Mouse (Mus musculus) intestine, postnatal 0 days (tissue): Measurements from ENCODE around the gene Ccdc144b. TPM values are rescaled to one million over a fixed set of nuclear protein-coding genes. Genes with fewer than 3 reads are reported as not detected.

ENCODE experiments used
- ATAC-seq: fragments of 200-750 bp; cut with Nextera tagmentation; 2 replicates; pipeline ENCODE4 v1.8.0; 2017; ENCODE audit warnings: mild to moderate bottlenecking, moderate TSS enrichment, moderate library complexity
- H3K27ac ChIP-seq: fragments of 300-500 bp; sonication (generic); 2 replicates; pipeline ENCODE4 v1.5.1; 2014; ENCODE audit warnings: mild to moderate bottlenecking, low read depth, low read length, moderate library complexity
- H3K27me3 ChIP-seq: fragments of 300-500 bp; sonication (generic); replicated peaks from 2 replicates; pipeline ENCODE4 v1.6.1; 2014; ENCODE audit warnings: low read length, mixed read lengths; ENCODE audit not compliant: control insufficient read depth, insufficient read depth
- H3K36me3 ChIP-seq: fragments of 300-500 bp; sonication (generic); 2 replicates; pipeline ENCODE4 v1.6.1; 2014; ENCODE audit warnings: mild to moderate bottlenecking, moderate library complexity; ENCODE audit not compliant: control insufficient read depth, insufficient read depth
- H3K4me1 ChIP-seq: fragments of 300-500 bp; sonication (generic); replicated peaks from 2 replicates; pipeline ENCODE4 v1.6.1; 2014; ENCODE audit warnings: antibody characterized with exemption, low read length, mixed read lengths; ENCODE audit not compliant: control insufficient read depth, insufficient read depth
- H3K4me2 ChIP-seq: fragments of 300-500 bp; sonication (generic); replicated peaks from 2 replicates; pipeline ENCODE4 v1.6.1; 2014; ENCODE audit warnings: low read depth, mild to moderate bottlenecking, moderate library complexity
- H3K4me3 ChIP-seq: fragments of 300-500 bp; sonication (generic); 2 replicates; pipeline ENCODE4 v1.5.1; 2014; ENCODE audit warnings: low read depth, low read length
- H3K9ac ChIP-seq: fragments of 300-500 bp; sonication (generic); 2 replicates; pipeline ENCODE4 v1.6.1; 2014; ENCODE audit warnings: mild to moderate bottlenecking, low read depth, low read length
- H3K9me3 ChIP-seq: fragments of 300-500 bp; sonication (generic); 2 replicates; pipeline ENCODE4 v1.6.1; 2016; ENCODE audit warnings: mixed run types; ENCODE audit not compliant: control insufficient read depth
- CTCF ChIP-seq: sonication (generic); IDR thresholded peaks from 2 replicates; pipeline ENCODE4 v1.5.1; 2016; ENCODE audit warnings: low read depth, mild to moderate bottlenecking, control low read depth, antibody characterized with exemption, moderate library complexity
- WGBS: fragments of 180-500 bp; shearing (Covaris S2); extraction: QIAGEN DNeasy Blood & Tissue Kit; methylation state at CpG from one replicate; pipeline ENCODE4 v1.1.7; 2014; 5-methylcytosine and 5-hydroxymethylcytosine counted together
- polyA plus RNA-seq: library from polyadenylated mRNA; unstranded; fragments of >200 nt; fragmentation: Nextera tagmentation; extraction: Ambion mirVana; gene quantifications from 2 replicates; pipeline ENCODE4 v1.2.1, GENCODE M21; 2015

Gene Ccdc144b
- polyA plus RNA-seq, 1 experiment from 2014 or later = not detected

GRCm38 (mm10) chr3:36044520-36044919 lies 8.8 kb downstream of the Ccdc144b start:
- H3K4me1 ChIP-seq = no peaks in the 10 kb centered on the region
- H3K36me3 ChIP-seq = no peaks in the 10 kb centered on the region
- no peak for TF ChIP-seq CTCF
- no peaks in the 10 kb centered on the region for H3K9me3 ChIP-seq
- ATAC-seq = no peak
- no peak overlapping the region for H3K27ac ChIP-seq
- H3K9ac ChIP-seq = no peak overlapping the region
- H3K27me3 ChIP-seq = no peaks in the 10 kb centered on the region
- no peak overlapping the region for H3K4me3 ChIP-seq
- H3K4me2 ChIP-seq = no peak overlapping the region

GRCm38 (mm10) chr3:36031740-36032510 lies 21.4 kb downstream of the Ccdc144b start:
- H3K4me1 ChIP-seq = no peaks in the 10 kb centered on the region
- H3K9ac ChIP-seq = no peak overlapping the region
- no peaks in the 10 kb centered on the region for H3K36me3 ChIP-seq
- no peak overlapping the region for H3K4me2 ChIP-seq
- H3K27me3 ChIP-seq = no peaks in the 10 kb centered on the region
- WGBS = 61% methylated on average over 6 of the region's 6 CpGs
- no peaks in the 10 kb centered on the region for H3K9me3 ChIP-seq
- no peak for TF ChIP-seq CTCF
- H3K27ac ChIP-seq = no peak overlapping the region
- no peak overlapping the region for H3K4me3 ChIP-seq
- ATAC-seq = no peak

- WGBS = 83% methylated on average over 4 of the region's 4 CpGs
- no peaks in the 10 kb centered on the region for H3K27me3 ChIP-seq
- no peaks in the 10 kb centered on the region for H3K36me3 ChIP-seq
- no peak overlapping the region for H3K27ac ChIP-seq
- ATAC-seq = no peak
- no peaks in the 10 kb centered on the region for H3K9me3 ChIP-seq
- no peak overlapping the region for H3K9ac ChIP-seq
- no peaks in the 10 kb centered on the region for H3K4me1 ChIP-seq
- no peak for TF ChIP-seq CTCF
- H3K4me3 ChIP-seq = no peak overlapping the region
- no peak overlapping the region for H3K4me2 ChIP-seq
These were observed 23.4 kb downstream of the Ccdc144b start for GRCm38 (mm10) chr3:36029993-36030392.

- H3K9ac ChIP-seq = no peak overlapping the region
- H3K4me3 ChIP-seq = no peak overlapping the region
- no peaks in the 10 kb centered on the region for H3K4me1 ChIP-seq
- WGBS = 79% methylated on average over 6 of the region's 6 CpGs
- H3K4me2 ChIP-seq = no peak overlapping the region
- ATAC-seq = no peak
- H3K27ac ChIP-seq = no peak overlapping the region
- H3K9me3 ChIP-seq = no peaks in the 10 kb centered on the region
- no peak for TF ChIP-seq CTCF
- no peaks in the 10 kb centered on the region for H3K27me3 ChIP-seq
- H3K36me3 ChIP-seq = no peaks in the 10 kb centered on the region
These were observed 27.6 kb downstream of the Ccdc144b start for GRCm38 (mm10) chr3:36025732-36026131.

- H3K27me3 ChIP-seq = no peaks in the 10 kb centered on the region
- H3K9me3 ChIP-seq = 0 out of 2 replicates have a peak, but pooled peaks cover 3% of the 10 kb centered on the region
- no peak overlapping the region for H3K27ac ChIP-seq
- no peaks in the 10 kb centered on the region for H3K36me3 ChIP-seq
- TF ChIP-seq CTCF = no peak
- no peak overlapping the region for H3K4me3 ChIP-seq
- no peaks in the 10 kb centered on the region for H3K4me1 ChIP-seq
- H3K9ac ChIP-seq = no peak overlapping the region
- WGBS = 81% methylated on average over 3 of the region's 3 CpGs
- no peak overlapping the region for H3K4me2 ChIP-seq
- no peak for ATAC-seq
These were observed 42.1 kb downstream of the Ccdc144b start for GRCm38 (mm10) chr3:36011239-36011638.

- no peaks in the 10 kb centered on the region for H3K36me3 ChIP-seq
- 0 out of 2 replicates have a peak, but pooled peaks cover 3% of the 10 kb centered on the region for H3K9me3 ChIP-seq
- no peak overlapping the region for H3K4me2 ChIP-seq
- H3K9ac ChIP-seq = no peak overlapping the region
- H3K4me3 ChIP-seq = no peak overlapping the region
- no peak for ATAC-seq
- no peaks in the 10 kb centered on the region for H3K27me3 ChIP-seq
- H3K4me1 ChIP-seq = no peaks in the 10 kb centered on the region
- no peak overlapping the region for H3K27ac ChIP-seq
- TF ChIP-seq CTCF = no peak
- 61% methylated on average over 4 of the region's 4 CpGs for WGBS
These were observed 44.8 kb downstream of the Ccdc144b start for GRCm38 (mm10) chr3:36008411-36009154.
